Mouse (Mus musculus): Measurements from ENCODE around the gene Trim72. TPM values are rescaled to one million over a fixed set of nuclear protein-coding genes. Genes with fewer than 3 reads are reported as not detected.

The Trim72 gene
- polyA plus RNA-seq, 1 experiment = 468 TPM

DNA sequence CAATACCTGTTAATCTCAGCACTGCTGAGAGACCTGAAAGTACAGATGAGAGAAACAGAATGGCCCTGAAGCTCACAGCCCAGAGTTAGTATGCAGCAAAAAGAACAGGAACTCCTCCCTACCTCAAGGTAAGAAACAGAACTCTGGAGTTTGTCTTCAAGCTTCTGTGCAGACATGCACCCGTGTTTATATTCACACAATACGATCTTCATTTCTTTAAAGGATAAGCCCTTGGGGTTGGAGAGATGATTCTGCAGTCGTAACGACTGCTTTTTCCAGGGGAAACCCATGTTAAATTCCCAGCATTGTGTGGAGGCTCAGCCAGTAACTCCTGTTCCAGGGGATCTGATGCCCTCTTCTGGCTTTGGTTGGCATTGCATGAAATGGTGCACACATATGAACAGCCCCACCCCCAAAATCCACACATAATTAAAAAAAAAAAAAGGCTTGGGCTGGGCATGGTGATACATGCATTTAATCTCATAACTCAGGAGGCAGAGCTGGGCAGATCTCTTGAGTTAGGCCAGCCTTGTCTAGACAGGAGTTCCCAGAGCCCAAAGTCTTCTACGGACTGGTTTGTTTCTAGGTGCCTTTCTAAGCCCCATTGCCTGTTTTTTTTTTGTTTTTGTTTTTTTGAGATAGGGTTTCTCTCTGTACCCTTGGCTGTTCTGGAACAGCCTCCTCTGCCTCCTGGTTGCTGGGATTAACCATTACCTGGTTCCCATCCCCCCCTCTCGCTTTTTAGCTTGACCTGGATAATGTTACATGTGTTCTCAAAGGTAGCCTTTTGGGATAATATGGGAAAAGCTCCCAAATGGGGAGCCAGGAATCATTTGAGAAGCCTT is 11.9 kb upstream of the Trim72 start:
- H3K36me3 ChIP-seq (ENCODE audit: control insufficient read depth, insufficient read depth) = peaks cover 24% of the 10 kb centered on the region
- no peaks in the 10 kb centered on the region for H3K27me3 ChIP-seq (ENCODE audit: control insufficient read depth, insufficient read depth, insufficient read length)
- H3K4me3 ChIP-seq = no peak overlapping the region
- H3K4me2 ChIP-seq (ENCODE audit: low read depth) = peak overlapping the region; percentile 35
- H3K79me2 ChIP-seq (ENCODE audit: control insufficient read depth, insufficient read depth) = no peaks in the 10 kb centered on the region
- TF ChIP-seq POLR2AphosphoS2 (IDR thresholded peaks at IDR 0.05; ENCODE audit: insufficient read length, low read depth) (peak; percentile 67), USF1 (IDR thresholded peaks at IDR 0.05; ENCODE audit: low read depth) (no peak)
- no peak overlapping the region for H3ac ChIP-seq (ENCODE audit: control insufficient read depth, insufficient read length)

DNA sequence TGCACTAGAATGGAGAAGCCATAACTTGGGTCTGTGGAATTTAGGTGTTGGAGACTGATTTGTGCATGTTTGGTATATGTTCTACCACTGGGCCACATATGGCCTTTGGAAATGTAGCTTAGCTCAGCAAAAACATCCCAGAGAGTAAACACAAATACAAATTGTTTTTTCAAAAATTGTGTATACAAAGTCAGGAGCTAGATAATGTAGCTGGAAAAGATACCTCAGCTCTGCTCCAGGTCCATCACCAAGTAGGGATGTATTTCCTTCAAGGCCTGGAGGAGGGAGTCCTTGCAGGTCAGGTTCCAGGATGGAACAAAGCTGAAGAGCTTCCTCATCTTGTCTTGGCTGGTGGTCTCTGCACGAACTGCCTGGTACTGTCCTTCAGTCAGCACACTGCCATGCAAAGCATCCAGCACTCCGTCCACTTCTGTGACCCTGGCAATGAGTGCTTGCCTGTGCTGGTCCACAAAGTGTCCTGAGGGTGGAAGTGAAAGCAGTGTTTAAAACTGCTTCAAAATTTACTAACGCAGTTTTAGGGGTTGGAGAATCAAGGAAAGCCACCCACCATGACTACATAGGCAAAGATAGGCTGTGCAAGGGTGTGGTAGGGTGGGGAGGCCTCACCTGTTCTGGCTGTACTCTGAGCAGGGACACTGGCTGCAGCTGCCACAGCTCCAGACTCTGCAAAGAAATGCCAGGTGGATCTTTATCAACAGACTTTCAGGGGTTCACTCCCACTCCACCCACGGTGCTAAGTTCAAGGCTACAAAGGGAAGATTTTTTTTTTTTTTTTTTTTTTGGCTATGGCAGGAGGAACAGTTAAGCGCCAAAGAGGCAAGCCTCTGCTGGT is 11.0 kb upstream of the Trim72 start:
- Histone ChIP-seq H3K4me2 (ENCODE audit: low read depth) (peak overlapping the region; percentile 35), H3K79me2 (ENCODE audit: control insufficient read depth, insufficient read depth) (no peaks in the 10 kb centered on the region), H3K36me3 (ENCODE audit: control insufficient read depth, insufficient read depth) (peaks cover 18% of the 10 kb centered on the region), H3K4me3 (no peak overlapping the region), H3ac (ENCODE audit: control insufficient read depth, insufficient read length) (no peak overlapping the region), H3K27me3 (ENCODE audit: control insufficient read depth, insufficient read depth, insufficient read length) (no peaks in the 10 kb centered on the region)
- no peak for TF ChIP-seq USF1 (IDR thresholded peaks at IDR 0.05; ENCODE audit: low read depth)
- TF ChIP-seq SRF (IDR thresholded peaks at IDR 0.05; ENCODE audit: control insufficient read depth, insufficient read length, low read depth) = no peak
- no peak for TF ChIP-seq TCF3 (IDR thresholded peaks at IDR 0.05; ENCODE audit: insufficient read length, low read depth)
- TF ChIP-seq TCF12 (IDR thresholded peaks at IDR 0.05; ENCODE audit: insufficient read depth, poor library complexity, severe bottlenecking) = no peak
- TF ChIP-seq MAX (IDR thresholded peaks at IDR 0.05; ENCODE audit: low read depth) = no peak
- no peak for TF ChIP-seq E2F4 (IDR thresholded peaks at IDR 0.05; ENCODE audit: insufficient read depth)
- peak in 2 of 3 experiments; percentile 69 to 94 for TF ChIP-seq MYOD1 (IDR thresholded peaks at IDR 0.05; ENCODE audit: control insufficient read depth in 1 of 3, insufficient read length in 2 of 3, low read depth in 2 of 3)
- no peak for TF ChIP-seq CEBPB (IDR thresholded peaks at IDR 0.05; ENCODE audit: insufficient read depth, poor library complexity, severe bottlenecking)
- TF ChIP-seq MYOG (IDR thresholded peaks at IDR 0.05; ENCODE audit: control insufficient read depth in 1 of 3, insufficient read depth in 1 of 3, insufficient read length in 2 of 3, low read depth in 2 of 3) = peak in 2 of 3 experiments; percentile 27 to 81
- TF ChIP-seq REST (IDR thresholded peaks at IDR 0.05; ENCODE audit: insufficient read depth, insufficient read length) = no peak
- TF ChIP-seq POLR2A (IDR thresholded peaks at IDR 0.05; ENCODE audit: insufficient read length, low read depth) = peak; percentile 25
- TF ChIP-seq POLR2AphosphoS2 (IDR thresholded peaks at IDR 0.05; ENCODE audit: insufficient read length, low read depth) = peak; percentile 71

DNA sequence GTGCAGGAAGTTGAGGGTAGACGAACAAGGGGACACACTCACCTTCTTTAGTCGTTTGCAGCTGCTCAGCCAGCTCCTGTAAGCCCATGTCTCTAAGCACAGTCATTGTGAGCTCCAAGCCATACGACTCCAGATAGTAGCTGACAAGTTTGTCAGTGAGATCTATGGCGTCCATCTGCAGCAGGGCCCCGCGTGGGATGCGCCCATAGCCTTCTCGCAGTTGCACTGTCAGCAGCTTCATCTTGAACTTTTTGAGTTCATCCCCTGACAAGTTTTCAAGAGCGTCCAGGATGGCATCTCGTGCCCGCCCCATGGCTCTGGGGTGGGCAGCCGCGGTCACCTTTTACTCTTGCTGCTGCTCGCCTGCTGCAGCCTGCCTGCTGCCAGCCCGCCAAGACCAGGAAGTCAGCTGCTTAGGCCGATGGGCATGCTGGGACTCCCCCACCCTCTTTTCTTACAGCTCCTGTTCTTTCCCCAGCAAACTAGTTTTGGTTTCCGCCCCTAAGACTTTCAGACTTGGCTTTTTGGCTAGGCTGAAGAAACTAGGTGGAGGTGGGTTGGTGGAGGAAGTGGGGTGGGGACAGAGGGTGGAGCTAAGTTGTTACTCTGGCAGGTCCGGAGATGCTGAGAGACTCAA is 10.3 kb upstream of the Trim72 start, which contains the start of gene Pycard:
Gene Pycard, minus strand, starts transcription at position 527 of the 637 bp plus-strand sequence.
- no peak within 1 kb of the TSS for H3K4me3 ChIP-seq
- TF ChIP-seq POLR2A (IDR thresholded peaks at IDR 0.05; ENCODE audit: insufficient read length, low read depth) (no peak), MYOG (IDR thresholded peaks at IDR 0.05; ENCODE audit: control insufficient read depth in 1 of 3, insufficient read depth in 1 of 3, insufficient read length in 2 of 3, low read depth in 2 of 3) (peak in 1 of 3 experiments; percentile 49)

DNA sequence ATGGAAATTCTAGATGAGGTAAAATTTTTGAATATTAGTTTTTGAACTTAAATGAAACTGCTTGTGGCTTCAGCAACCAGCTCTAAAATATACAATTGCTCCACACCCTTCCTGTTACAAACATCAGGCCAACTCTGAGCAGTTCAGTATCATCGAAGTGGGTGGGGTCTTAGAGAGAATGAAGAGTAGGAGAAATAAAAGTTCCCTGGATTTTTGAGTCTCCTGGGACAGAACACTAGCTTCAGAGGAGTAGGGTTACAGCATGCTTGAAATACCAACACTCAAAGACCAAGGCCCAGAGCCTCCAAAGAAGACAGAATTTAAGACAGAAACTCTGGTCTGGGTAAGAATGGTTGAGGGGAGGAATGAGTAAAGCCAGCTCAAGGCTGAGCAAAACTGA is 4.3 kb upstream of the Trim72 start:
- Histone ChIP-seq H3K4me3 (no peak overlapping the region), H3ac (ENCODE audit: control insufficient read depth, insufficient read length) (no peak overlapping the region), H3K4me2 (ENCODE audit: low read depth) (peak overlapping the region; percentile 12), H3K36me3 (ENCODE audit: control insufficient read depth, insufficient read depth) (no peaks in the 10 kb centered on the region), H3K27me3 (ENCODE audit: control insufficient read depth, insufficient read depth, insufficient read length) (no peaks in the 10 kb centered on the region), H3K79me2 (ENCODE audit: control insufficient read depth, insufficient read depth) (no peaks in the 10 kb centered on the region)
- TF ChIP-seq POLR2AphosphoS2 (IDR thresholded peaks at IDR 0.05; ENCODE audit: insufficient read length, low read depth) (no peak), MYOD1 (IDR thresholded peaks at IDR 0.05; ENCODE audit: control insufficient read depth in 1 of 3, insufficient read length in 2 of 3, low read depth in 2 of 3) (no peak), E2F4 (IDR thresholded peaks at IDR 0.05; ENCODE audit: insufficient read depth) (no peak), CEBPB (IDR thresholded peaks at IDR 0.05; ENCODE audit: insufficient read depth, poor library complexity, severe bottlenecking) (no peak), SRF (IDR thresholded peaks at IDR 0.05; ENCODE audit: control insufficient read depth, insufficient read length, low read depth) (no peak), TCF3 (IDR thresholded peaks at IDR 0.05; ENCODE audit: insufficient read length, low read depth) (no peak), MYOG (IDR thresholded peaks at IDR 0.05; ENCODE audit: control insufficient read depth in 1 of 3, insufficient read depth in 1 of 3, insufficient read length in 2 of 3, low read depth in 2 of 3) (no peak), TCF12 (IDR thresholded peaks at IDR 0.05; ENCODE audit: insufficient read depth, poor library complexity, severe bottlenecking) (no peak), MAX (IDR thresholded peaks at IDR 0.05; ENCODE audit: low read depth) (no peak), USF1 (IDR thresholded peaks at IDR 0.05; ENCODE audit: low read depth) (no peak), REST (IDR thresholded peaks at IDR 0.05; ENCODE audit: insufficient read depth, insufficient read length) (no peak), POLR2A (IDR thresholded peaks at IDR 0.05; ENCODE audit: insufficient read length, low read depth) (no peak)

More for the DNA sequence above, 10.3 kb upstream of the Trim72 start, which contains the start of gene Pycard:
- Histone ChIP-seq H3K27me3 (ENCODE audit: control insufficient read depth, insufficient read depth, insufficient read length) (no peaks in the 10 kb centered on the region), H3ac (ENCODE audit: control insufficient read depth, insufficient read length) (no peak within 1 kb of the TSS), H3K79me2 (ENCODE audit: control insufficient read depth, insufficient read depth) (no peaks in the 10 kb centered on the region), H3K4me2 (ENCODE audit: low read depth) (peak within 1 kb of the TSS; percentile 35), H3K36me3 (ENCODE audit: control insufficient read depth, insufficient read depth) (peaks cover 10% of the 10 kb centered on the region)
